Mouse (Mus musculus) bone marrow macrophage, adult 2 months (primary cell): Measurements from ENCODE around the gene Gsta4.

Experiments used
- CTCF ChIP-seq: IDR thresholded peaks from 2 replicates; pipeline ENCODE4 v1.5.1; 2012; ENCODE audit warnings: low read depth, mild to moderate bottlenecking, low read length, moderate library complexity
- POLR2A ChIP-seq: IDR thresholded peaks from 2 replicates; pipeline ENCODE4 v1.6.1; 2012; ENCODE audit warnings: mild to moderate bottlenecking, low read depth, low read length, borderline replicate concordance

DNA sequence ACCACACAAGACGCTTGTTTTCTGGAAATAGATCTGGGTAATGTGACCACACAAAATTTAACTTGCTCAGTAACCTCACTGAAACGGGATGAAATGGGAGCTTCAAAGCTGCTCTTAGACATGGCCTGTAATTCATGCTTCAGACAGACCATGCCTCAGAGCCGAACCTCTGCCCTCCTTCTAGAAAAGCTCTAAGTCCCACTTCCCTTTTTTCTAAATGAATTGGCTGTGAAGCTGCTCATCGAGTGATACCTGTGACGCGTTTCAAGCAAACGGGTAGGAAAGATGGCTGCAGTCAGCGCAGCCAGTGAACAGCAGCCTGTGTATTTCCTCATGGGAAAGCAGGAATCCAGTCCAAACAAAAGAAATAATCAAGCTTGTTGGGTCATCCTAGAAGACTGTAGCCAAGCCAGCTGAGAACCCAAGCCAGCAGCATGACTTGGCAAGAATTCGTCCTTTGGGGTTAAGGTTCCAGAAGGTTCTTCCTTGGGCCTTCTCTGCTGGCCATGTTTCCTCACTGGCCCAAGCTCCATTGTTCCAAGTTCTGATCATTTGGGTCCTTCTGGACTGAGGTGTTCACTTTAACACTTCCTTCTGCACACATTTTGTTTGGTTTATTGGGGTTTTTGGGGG lies 44.4 kb upstream of the Gsta4 start:
- no peak for TF ChIP-seq POLR2A
- TF ChIP-seq CTCF, result no peak
